Mouse (Mus musculus) heart, embryonic 14.5 days (tissue): ENCODE measurements at regions not wholly inside any gene's neighbourhood (a gene's known extent, or its start where the extent isn't known, plus 50 kb on each side); places are given as distances from the start of the nearest gene placed in this dataset.
"Not testable (repeated sequence)": the region's sequence is repeated elsewhere in the genome, so short reads cannot be mapped to it uniquely, and the experiment has no call there.

Experiments
- ATAC-seq: fragments of 200-750 bp; cut with Nextera tagmentation; 2 replicates; pipeline ENCODE4 v1.8.0; 2017; ENCODE audit warnings: low read depth, moderate TSS enrichment; ENCODE audit not compliant: insufficient number of reproducible peaks, insufficient read depth, low FRiP score
- H3K27ac ChIP-seq, 2 experiments: fragments of 200-500 bp in 1 of 2; fragments of 300-500 bp in 1 of 2; sonication (generic) in 1 of 2; replicated peaks in 1 of 2; 2 replicates each; pipeline ENCODE4 v1.5.1; 2012 to 2014; ENCODE audit warnings: low read depth in 2 of 2, low read length in 2 of 2, control low read depth in 1 of 2, mild to moderate bottlenecking in 1 of 2, mixed read lengths in 1 of 2; ENCODE audit not compliant: control insufficient read depth in 1 of 2, insufficient read depth in 1 of 2
- H3K27me3 ChIP-seq: fragments of 300-500 bp; sonication (generic); 2 replicates; pipeline ENCODE4 v1.6.1; 2014; ENCODE audit warnings: mild to moderate bottlenecking, low read length, control low read depth; ENCODE audit not compliant: control insufficient read depth, insufficient read depth
- H3K36me3 ChIP-seq: fragments of 300-500 bp; sonication (generic); 2 replicates; pipeline ENCODE4 v1.6.1; 2014; ENCODE audit warnings: mild to moderate bottlenecking, control low read depth, low read length, mixed read lengths; ENCODE audit not compliant: control insufficient read depth, insufficient read depth
- H3K4me1 ChIP-seq, 2 experiments: fragments of 200-500 bp in 1 of 2; fragments of 300-500 bp in 1 of 2; sonication (generic) in 1 of 2; 2 replicates each; pipeline ENCODE4 v1.6.1; 2012 to 2014; ENCODE audit warnings: low read length in 2 of 2, control low read depth in 1 of 2, mixed read lengths in 1 of 2; ENCODE audit not compliant: control insufficient read depth in 2 of 2, insufficient read depth in 2 of 2
- H3K4me2 ChIP-seq: fragments of 300-500 bp; sonication (generic); 2 replicates; pipeline ENCODE4 v1.6.1; 2014; ENCODE audit warnings: mild to moderate bottlenecking, low read length
- H3K4me3 ChIP-seq, 2 experiments: fragments of 200-500 bp in 1 of 2; fragments of 300-500 bp in 1 of 2; sonication (generic) in 1 of 2; 2 replicates each; pipeline ENCODE4 v1.5.1; 2012 to 2014; ENCODE audit warnings: low read length in 2 of 2, mild to moderate bottlenecking in 2 of 2, control low read depth in 1 of 2, low read depth in 1 of 2, moderate library complexity in 1 of 2; ENCODE audit not compliant: control insufficient read depth in 1 of 2, insufficient read depth in 1 of 2
- H3K9ac ChIP-seq: fragments of 300-500 bp; sonication (generic); 2 replicates; pipeline ENCODE4 v1.6.1; 2014; ENCODE audit warnings: mild to moderate bottlenecking, low read length
- H3K9me3 ChIP-seq: fragments of 300-500 bp; sonication (generic); 2 replicates; pipeline ENCODE4 v1.6.1; 2016; ENCODE audit warnings: low read length, control low read depth; ENCODE audit not compliant: control insufficient read depth
- WGBS: fragments of 180-500 bp; shearing (Covaris S2); extraction: QIAGEN DNeasy Blood & Tissue Kit; methylation state at CpG from one replicate; pipeline ENCODE4 v1.1.7; 2014; 5-methylcytosine and 5-hydroxymethylcytosine counted together

GRCm38 (mm10) chr14:53935336-53935735, 318.6 kb downstream of the Dad1 start:
- ATAC-seq, H3K4me1 ChIP-seq, H3K4me2 ChIP-seq, H3K9ac ChIP-seq, H3K36me3 ChIP-seq, H3K27ac ChIP-seq, H3K27me3 ChIP-seq, H3K4me3 ChIP-seq, H3K9me3 ChIP-seq: not testable (repeated sequence)
- WGBS, result 96% methylated on average over 7 of the region's 13 CpGs

DNA sequence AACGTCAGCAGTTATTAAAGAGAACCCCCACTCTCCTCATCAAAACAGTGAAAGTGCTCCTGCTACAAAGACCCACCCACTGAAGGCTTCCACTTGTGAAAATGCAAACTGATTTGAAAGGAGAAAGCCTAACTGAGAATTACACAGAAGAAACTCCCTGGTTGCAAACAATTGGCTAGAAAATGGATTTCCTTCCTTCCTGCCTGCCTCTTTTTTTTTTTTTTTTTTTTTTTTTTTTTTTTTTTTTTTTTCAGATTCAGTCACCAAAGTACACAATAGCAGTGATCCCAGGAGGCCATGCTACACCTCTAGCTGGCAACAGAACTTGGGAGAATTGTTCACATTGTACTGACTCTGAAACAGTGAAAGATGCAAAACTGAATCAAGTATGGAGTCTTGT, 343.0 kb downstream of the Dad1 start:
- Histone ChIP-seq H3K4me3 (no peak overlapping the region), H3K27me3 (no peaks in the 10 kb centered on the region), H3K4me2 (no peak overlapping the region), H3K27ac (no peak overlapping the region), H3K4me1 (no peaks in the 10 kb centered on the region), H3K36me3 (no peaks in the 10 kb centered on the region), H3K9ac (no peak overlapping the region), H3K9me3 (no peaks in the 10 kb centered on the region)
- ATAC-seq, result no peak
- 39% methylated on average over 1 of the region's 1 CpGs for WGBS

DNA sequence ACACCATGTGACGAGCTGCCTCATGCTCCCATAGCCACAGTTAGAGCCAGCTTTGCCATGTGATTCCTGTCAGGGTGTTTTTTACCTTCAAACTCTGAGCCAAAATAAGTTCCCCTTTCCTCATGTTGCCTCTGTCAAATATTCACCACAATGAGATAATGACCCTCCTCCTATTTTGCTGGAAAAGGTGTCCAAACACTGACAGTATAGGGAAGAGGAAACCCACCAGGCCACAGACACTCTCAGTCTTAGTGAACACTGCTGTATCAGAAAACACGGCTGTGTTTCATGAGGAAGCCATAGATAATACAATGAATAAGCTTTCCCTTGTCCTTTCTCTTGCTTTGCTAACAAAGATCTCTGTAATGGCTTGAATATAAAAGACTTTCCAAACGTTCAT, 349.3 kb downstream of the Dad1 start:
- Histone ChIP-seq H3K4me3 (no peak overlapping the region), H3K27ac (no peak overlapping the region), H3K9ac (no peak overlapping the region), H3K27me3 (no peaks in the 10 kb centered on the region), H3K9me3 (no peaks in the 10 kb centered on the region), H3K4me1 (no peaks in the 10 kb centered on the region), H3K36me3 (no peaks in the 10 kb centered on the region), H3K4me2 (no peak overlapping the region)
- ATAC-seq, result no peak
- 54% methylated on average over 3 of the region's 3 CpGs for WGBS

GRCm38 (mm10) chr14:53901103-53901502, 352.8 kb downstream of the Dad1 start:
- Histone ChIP-seq H3K36me3 (no peaks in the 10 kb centered on the region), H3K4me2 (no peak overlapping the region), H3K4me3 (no peak overlapping the region), H3K27ac (no peak overlapping the region), H3K9me3 (no peaks in the 10 kb centered on the region), H3K9ac (no peak overlapping the region), H3K27me3 (no peaks in the 10 kb centered on the region), H3K4me1 (no peaks in the 10 kb centered on the region)
- WGBS, result 57% methylated on average over 1 of the region's 1 CpGs
- ATAC-seq, result no peak

DNA sequence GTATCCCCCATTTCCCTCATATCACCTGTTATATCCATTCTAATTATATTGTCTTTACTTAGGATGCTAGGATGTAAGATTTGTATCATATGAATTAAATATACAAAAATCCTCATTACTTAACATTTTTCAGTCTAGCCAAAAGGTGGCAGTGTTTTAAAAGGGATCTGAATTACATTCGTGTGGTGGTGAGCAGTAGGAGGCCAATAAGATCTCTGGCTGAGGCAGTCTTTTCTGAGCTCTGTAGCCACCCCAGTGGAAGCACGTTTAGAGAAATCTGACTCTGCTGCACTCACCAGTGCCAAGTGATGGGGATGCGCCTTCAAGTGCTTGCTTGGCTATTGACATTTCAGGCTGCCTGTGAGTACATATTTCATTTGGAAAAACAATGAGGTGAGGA, 372.6 kb downstream of the Dad1 start:
- Histone ChIP-seq H3K4me1 (peaks cover 0 to 6% of the 10 kb centered on the region in 2 experiments; a peak in 2 of 4 replicates), H3K27me3 (peaks cover 4% of the 10 kb centered on the region; the same call in 1 of the 2 replicates), H3K4me3 (no peak overlapping the region), H3K9me3 (no peaks in the 10 kb centered on the region), H3K27ac (no peak overlapping the region), H3K9ac (no peak overlapping the region), H3K36me3 (no peaks in the 10 kb centered on the region), H3K4me2 (no peak overlapping the region)
- ATAC-seq, result no peak
- WGBS, result 9% methylated on average over 3 of the region's 3 CpGs

DNA sequence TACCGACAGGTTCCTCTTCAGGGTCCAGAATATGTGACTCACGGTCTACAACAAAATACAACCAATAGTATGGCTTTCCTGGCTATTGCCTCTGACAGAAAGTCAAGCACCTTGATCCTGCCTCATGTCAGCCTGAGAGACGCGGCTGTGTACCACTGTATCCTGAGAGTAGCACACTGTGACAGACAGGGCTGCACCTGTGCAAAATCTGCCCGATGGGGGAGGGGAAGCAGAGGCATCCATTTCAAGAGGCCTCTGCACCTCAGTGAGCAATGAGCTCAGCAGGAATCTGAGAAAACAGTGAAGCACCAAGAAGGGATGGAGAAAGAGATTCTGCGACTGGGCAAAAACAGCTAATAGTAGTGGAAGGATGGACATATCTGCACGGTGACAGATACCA, 377.3 kb downstream of the Dad1 start:
- Histone ChIP-seq H3K4me1 (no peaks in the 10 kb centered on the region), H3K27ac (no peak overlapping the region), H3K9ac (no peak overlapping the region), H3K27me3 (peaks cover 6% of the 10 kb centered on the region; the same call in 1 of the 2 replicates), H3K4me3 (no peak overlapping the region), H3K4me2 (no peak overlapping the region), H3K9me3 (no peaks in the 10 kb centered on the region), H3K36me3 (no peaks in the 10 kb centered on the region)
- WGBS, result 55% methylated on average over 7 of the region's 7 CpGs
- no peak for ATAC-seq

DNA sequence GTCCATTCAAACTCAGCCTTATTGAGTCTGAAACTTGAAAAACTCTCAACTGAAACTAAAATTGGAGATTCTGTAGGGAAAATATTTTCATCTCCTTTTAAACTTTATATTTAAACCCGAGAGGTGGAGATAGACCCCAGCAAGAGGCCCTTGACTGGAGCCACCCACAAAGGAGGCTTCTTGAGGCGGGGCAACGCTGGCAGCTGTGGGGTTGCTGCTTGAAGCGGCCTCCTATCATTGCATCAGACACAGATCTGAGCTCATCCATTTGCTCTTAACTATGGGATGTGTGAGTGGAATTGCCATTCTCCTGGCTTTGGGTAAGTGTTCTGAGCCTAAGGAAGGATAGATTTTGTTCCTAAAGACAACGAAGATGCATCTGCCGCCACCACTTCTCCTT, 378.2 kb downstream of the Dad1 start:
- Histone ChIP-seq H3K4me3 (no peak overlapping the region), H3K4me1 (0 out of 4 replicates have a peak, but pooled peaks cover 0 to 3% of the 10 kb centered on the region in 2 experiments), H3K27me3 (peaks cover 6% of the 10 kb centered on the region; the same call in 1 of the 2 replicates), H3K27ac (no peak overlapping the region), H3K9ac (no peak overlapping the region), H3K9me3 (no peaks in the 10 kb centered on the region), H3K36me3 (no peaks in the 10 kb centered on the region), H3K4me2 (no peak overlapping the region)
- WGBS, result 60% methylated on average over 6 of the region's 6 CpGs
- no peak for ATAC-seq

- Histone ChIP-seq H3K4me2 (peak overlapping the region; percentile 16), H3K9me3 (no peaks in the 10 kb centered on the region), H3K4me1 (peaks cover 0 to 2% of the 10 kb centered on the region in 2 experiments; a peak in 1 of 4 replicates), H3K9ac (no peak overlapping the region), H3K27me3 (no peaks in the 10 kb centered on the region), H3K27ac (no peak overlapping the region), H3K4me3 (no peak overlapping the region), H3K36me3 (no peaks in the 10 kb centered on the region)
- 38% methylated on average over 7 of the region's 7 CpGs for WGBS
- ATAC-seq, result no peak
These were observed 406.9 kb downstream of the Dad1 start for GRCm38 (mm10) chr14:53847049-53847448.
